Mouse (Mus musculus) spleen, adult 2 months (tissue): ENCODE data around the gene Nme9.

Source experiments
- CTCF ChIP-seq: fragments of 200-500 bp; IDR thresholded peaks from 2 replicates; pipeline ENCODE4 v1.5.1; 2011; ENCODE audit warnings: mild to moderate bottlenecking, inconsistent platforms; ENCODE audit not compliant: insufficient read depth, insufficient read length, insufficient replicate concordance; ENCODE audit errors: extremely low read depth
- POLR2A ChIP-seq: fragments of 200-500 bp; IDR thresholded peaks from 2 replicates; pipeline ENCODE4 v1.6.1; 2011; ENCODE audit warnings: low read depth, low read length, inconsistent platforms

- TF ChIP-seq CTCF = no peak
- no peak for TF ChIP-seq POLR2A
Observed at GRCm38 (mm10) chr9:99459730-99460129, 8.5 kb downstream of the Nme9 start.
